ENCODE assay signal across 8 mouse cellular contexts in the genomic region with DNA sequence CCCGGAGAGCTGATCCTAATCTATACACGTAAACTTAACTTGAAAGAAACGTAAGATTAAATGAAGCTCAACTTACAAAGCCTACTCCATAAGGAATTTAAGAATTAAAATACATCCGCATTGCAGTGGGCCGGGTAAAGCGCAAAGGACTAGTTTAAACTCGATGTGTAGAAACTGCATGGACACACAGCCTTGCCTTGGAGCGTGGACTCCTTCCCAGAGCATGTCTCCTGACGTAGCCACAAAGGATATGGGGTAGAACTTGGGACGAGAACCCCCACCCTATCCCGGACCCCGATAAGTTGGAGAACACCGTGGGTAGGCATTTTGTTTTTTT. TPM values are rescaled to one million over a fixed set of nuclear protein-coding genes. Genes with fewer than 3 reads are reported as not detected.
DNase-seq lines count a peak whose midpoint lies in the region; ATAC-seq and TF ChIP-seq lines count a peak whose summit lies in the region.

No protein-coding gene starts in this region.

- H3K9me3 ChIP-seq in heart, postnatal 0 days (replicated peaks; ENCODE audit: control insufficient read depth, low read length) = no peaks in the 10 kb centered on the region
- H3K9me3 ChIP-seq in MEL (replicated peaks; ENCODE audit: insufficient read depth, low read length) = no peaks in the 10 kb centered on the region
- no peaks in the 10 kb centered on the region for H3K9me3 ChIP-seq in forebrain, embryonic 16.5 days (ENCODE audit: control insufficient read depth, low read length)
- H3K9me3 ChIP-seq in midbrain, embryonic 10.5 days (replicated peaks) = no peaks in the 10 kb centered on the region

- H3K4me2 ChIP-seq in heart, postnatal 0 days (ENCODE audit: low read depth, low read length) = peak overlapping the region; percentile 89
- H3K4me2 ChIP-seq in forebrain, embryonic 16.5 days (ENCODE audit: low read length) = peak overlapping the region; percentile 67

- intact Hi-C loops in gastrocnemius, postnatal 36 days (cut with DNase I) = loop anchor here (5.0 to 10.0 kb wide), 5 partner anchors 54 to 938 kb away; no protein-coding TSS in a partner anchor

- TF ChIP-seq POLR2A in MEL (IDR thresholded peaks at IDR 0.05; ENCODE audit: control insufficient read depth in 1 of 2, insufficient read depth in 1 of 2, low read depth in 1 of 2, low read length in 2 of 2, poor library complexity in 1 of 2) = no peak; a peak in 1 of 4 replicates

- no peak for TF ChIP-seq EP300 in heart, postnatal 0 days (IDR thresholded peaks at IDR 0.05; ENCODE audit: low read depth)
- TF ChIP-seq EP300 in MEL (IDR thresholded peaks at IDR 0.05; ENCODE audit: low read depth in 1 of 2, low read length in 2 of 2) = no peak

- H3K9ac ChIP-seq in heart, postnatal 0 days (replicated peaks; ENCODE audit: low read depth, low read length) = peak overlapping the region; percentile 90
- peak overlapping the region; percentile 96 for H3K9ac ChIP-seq in MEL (ENCODE audit: control insufficient read depth, low read depth, low read length, poor library complexity, severe bottlenecking)
- peak overlapping the region; percentile 75 for H3K9ac ChIP-seq in forebrain, embryonic 16.5 days (replicated peaks; ENCODE audit: low read depth, low read length)

- H3K4me3 ChIP-seq in heart, postnatal 0 days (ENCODE audit: low read depth, low read length) = peak overlapping the region; percentile 70
- H3K4me3 ChIP-seq in MEL (ENCODE audit: control insufficient read depth in 1 of 2, insufficient read depth in 1 of 2, low read depth in 2 of 2, low read length in 2 of 2) = peak overlapping the region; percentile 90 to 91
- H3K4me3 ChIP-seq in forebrain, embryonic 16.5 days (replicated peaks; ENCODE audit: low read length) = peak overlapping the region; percentile 89
- peak overlapping the region; percentile 79 for H3K4me3 ChIP-seq in midbrain, embryonic 10.5 days

- TF ChIP-seq RAD21 in MEL (IDR thresholded peaks at IDR 0.05; ENCODE audit: low read depth, low read length) = no peak

- WGBS in heart, postnatal 0 days = under 1% methylated on average over 13 of the region's 13 CpGs
- WGBS in forebrain, embryonic 16.5 days = under 1% methylated on average over 13 of the region's 13 CpGs
- under 1% methylated on average over 13 of the region's 13 CpGs for WGBS in midbrain, embryonic 10.5 days

- peak overlapping the region; percentile 93 for H3K27ac ChIP-seq in heart, postnatal 0 days (ENCODE audit: low read depth)
- peak overlapping the region; percentile 58 for H3K27ac ChIP-seq in MEL (ENCODE audit: control insufficient read depth, low read depth, low read length)
- peak overlapping the region; percentile 43 for H3K27ac ChIP-seq in forebrain, embryonic 16.5 days (ENCODE audit: low read length)
- peak overlapping the region; percentile 99 for H3K27ac ChIP-seq in midbrain, embryonic 10.5 days (replicated peaks)

- H3K27me3 ChIP-seq in heart, postnatal 0 days (ENCODE audit: control insufficient read depth, insufficient read depth, low read length) = no peaks in the 10 kb centered on the region
- no peaks in the 10 kb centered on the region for H3K27me3 ChIP-seq in MEL (ENCODE audit: control insufficient read depth in 1 of 2, insufficient read depth in 2 of 2, low read length in 2 of 2)
- no peaks in the 10 kb centered on the region for H3K27me3 ChIP-seq in forebrain, embryonic 16.5 days (replicated peaks; ENCODE audit: control insufficient read depth, insufficient read depth, low read length)
- H3K27me3 ChIP-seq in midbrain, embryonic 10.5 days (ENCODE audit: low read depth, poor library complexity, severe bottlenecking) = no peaks in the 10 kb centered on the region

- H3K36me3 ChIP-seq in heart, postnatal 0 days (replicated peaks; ENCODE audit: control insufficient read depth, insufficient read depth, low read length) = no peaks in the 10 kb centered on the region
- peaks cover 0 to 11% of the 10 kb centered on the region in 2 experiments; a peak in 2 of 4 replicates for H3K36me3 ChIP-seq in MEL (ENCODE audit: control insufficient read depth in 1 of 2, insufficient read depth in 2 of 2, low read length in 2 of 2)
- H3K36me3 ChIP-seq in forebrain, embryonic 16.5 days (ENCODE audit: control insufficient read depth, insufficient read depth) = no peaks in the 10 kb centered on the region
- no peaks in the 10 kb centered on the region for H3K36me3 ChIP-seq in midbrain, embryonic 10.5 days

- TF ChIP-seq CTCF in heart, postnatal 0 days (IDR thresholded peaks at IDR 0.05; ENCODE audit: low read depth) = no peak
- no peak for TF ChIP-seq CTCF in MEL (IDR thresholded peaks at IDR 0.05 in 2 of 3, conservative IDR thresholded peaks at IDR 0.05 in 1 of 3; ENCODE audit: control insufficient read depth in 1 of 3, insufficient read depth in 1 of 3, low read depth in 2 of 3, low read length in 3 of 3, poor library complexity in 1 of 3, severe bottlenecking in 1 of 3)

- peaks cover 32% of the 10 kb centered on the region for H3K79me2 ChIP-seq in MEL (ENCODE audit: control insufficient read depth, insufficient read depth, low read length, poor library complexity)

- ATAC-seq in heart, postnatal 0 days (ENCODE audit: insufficient read depth, low read depth) = no peak
- no peak for ATAC-seq in forebrain, embryonic 16.5 days
- no peak for ATAC-seq in CD4-positive, CD25-positive, alpha-beta regulatory T cell, adult 4 months

- H3K4me1 ChIP-seq in heart, postnatal 0 days (ENCODE audit: control insufficient read depth, insufficient read depth) = peaks cover 31% of the 10 kb centered on the region
- H3K4me1 ChIP-seq in MEL (ENCODE audit: control insufficient read depth in 1 of 2, insufficient read depth in 2 of 2, low read length in 2 of 2) = peaks cover 3 to 7% of the 10 kb centered on the region in 2 experiments; a peak in 2 of 4 replicates
- H3K4me1 ChIP-seq in forebrain, embryonic 16.5 days (replicated peaks; ENCODE audit: control insufficient read depth, insufficient read depth, low read length) = peaks cover 20% of the 10 kb centered on the region
- H3K4me1 ChIP-seq in midbrain, embryonic 10.5 days = peaks cover 55% of the 10 kb centered on the region

- no peak for DNase-seq in heart, postnatal 0 days (ENCODE audit: low spot score)
- DNase-seq in heart, adult 9 months (ENCODE audit: low spot score in 2 of 2) = no peak
- peak; percentile 65 for DNase-seq in MEL (ENCODE audit: low read depth, low spot score)
- DNase-seq in midbrain, embryonic 10.5 days (ENCODE audit: low spot score) = no peak
- no peak for DNase-seq in gastrocnemius, postnatal 36 days
- DNase-seq in adrenal gland, postnatal 36 days = no peak

TF ChIP-seq in MEL, 35 proteins besides CTCF, POLR2A, EP300 and RAD21:
- no peak for TF ChIP-seq ZC3H11A (IDR thresholded peaks at IDR 0.05; ENCODE audit: low read depth, low read length)
- TF ChIP-seq ETS1 (IDR thresholded peaks at IDR 0.05; ENCODE audit: low read depth, low read length) = no peak
- no peak for TF ChIP-seq MAFK (IDR thresholded peaks at IDR 0.05; ENCODE audit: borderline replicate concordance, low read depth, low read length)
- TF ChIP-seq HCFC1 (IDR thresholded peaks at IDR 0.05; ENCODE audit: low read depth, low read length) = peak; percentile 51
- TF ChIP-seq USF1 (IDR thresholded peaks at IDR 0.05; ENCODE audit: low read depth, low read length) = no peak
- no peak for TF ChIP-seq GABPA (IDR thresholded peaks at IDR 0.05; ENCODE audit: low read depth, low read length)
- TF ChIP-seq SIN3A (IDR thresholded peaks at IDR 0.05; ENCODE audit: low read length) = peak; percentile 55; the same call in 1 of the 2 replicates

RNA-seq across cellular contexts. Expression of gene Jarid2, which starts 3.7 kb away (rescaled TPM):
- 10.2 and 20.1 TPM in 2 replicates for total RNA-seq in heart, postnatal 0 days (2014; rRNA removed; ENCODE audit: low replicate concordance)
- 15.9 and 17.7 TPM in 2 replicates for polyA plus RNA-seq in heart, postnatal 0 days (2015; fragmentation: Nextera tagmentation; extraction: Ambion mirVana)
- 5.4 and 6.7 TPM in 2 replicates for total RNA-seq in MEL (2012; rRNA removed)
- 10 to 100 TPM; 21.2 to 76.5 TPM for polyA plus RNA-seq in MEL (2012; ENCODE audit: insufficient read depth in 1 of 2, insufficient read length in 2 of 2, low read depth in 1 of 2, low replicate concordance in 2 of 2, missing spikeins in 1 of 2)
- polyA plus RNA-seq in forebrain, embryonic 16.5 days (2015; fragmentation: Nextera tagmentation; extraction: Ambion mirVana) = 36.6 and 37.5 TPM in 2 replicates
- 63.8 and 73.3 TPM in 2 replicates for polyA plus RNA-seq in midbrain, embryonic 10.5 days (2016; fragmentation: Nextera tagmentation; extraction: Ambion mirVana)
- 10 to 100 TPM; 42.0 to 56.3 TPM for polyA plus RNA-seq in CD4-positive, CD25-positive, alpha-beta regulatory T cell, adult 4 months (2017; shearing (Covaris generic))
- 10 to 100 TPM; 21.5 to 28.2 TPM for total RNA-seq in gastrocnemius, postnatal 36 days (2021)
- 10 to 100 TPM; 35.8 to 40.6 TPM for total RNA-seq in adrenal gland, postnatal 36 days (2021)

Comparison
In these comparisons a context has a peak if more than half of its experiments do, and no peak if none do; other contexts are left out.
1. H3K27ac ChIP-seq: peak in every context shown above with its lines; median percentile 99 in midbrain, embryonic 10.5 days; 93 in heart, postnatal 0 days; 58 in MEL; 43 in forebrain, embryonic 16.5 days.